Mouse (Mus musculus): Measurements from ENCODE around the gene Pdcd1lg2.
"Not testable (repeated sequence)": the region's sequence is repeated elsewhere in the genome, so short reads cannot be mapped to it uniquely, and the experiment has no call there.

GRCm38 (mm10) chr19:29414917-29415316, 4.2 kb downstream of the Pdcd1lg2 start:
- not testable (repeated sequence) for TF ChIP-seq CTCF (IDR thresholded peaks at IDR 0.05; ENCODE audit: low read depth, low read length); POLR2A (IDR thresholded peaks at IDR 0.05; ENCODE audit: extremely low read depth, insufficient read depth, low read length)
